Mouse (Mus musculus): ENCODE results near the gene Mif4gd. TPM values are rescaled to one million over a fixed set of nuclear protein-coding genes. Genes with fewer than 3 reads are reported as not detected.
A peak's percentile ranks its signal among the peaks of the same experiment; 100 is the strongest.

Mif4gd gene
- total RNA-seq, 2 experiments from 2014 or later, result 19.5 to 22.5 TPM

DNA sequence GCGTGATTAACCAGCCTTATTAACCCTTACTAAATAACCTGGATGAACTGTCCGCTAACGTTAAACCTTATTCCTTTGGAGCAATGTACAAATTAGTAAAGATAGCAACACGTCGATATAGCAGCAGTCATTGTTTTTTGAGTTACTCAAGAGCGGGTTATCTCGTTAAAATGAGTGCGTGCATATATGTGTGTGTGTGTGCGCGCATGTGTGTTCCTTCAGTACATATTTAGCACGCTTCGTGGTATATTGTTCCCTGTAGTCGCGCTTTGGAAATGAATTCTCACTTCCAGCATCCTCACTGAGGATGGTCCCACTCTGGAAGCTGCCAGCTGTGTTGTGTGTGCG is 9.7 kb downstream of the Mif4gd start:
- no peak for DNase-seq (ENCODE audit: low spot score in 2 of 2)
- TF ChIP-seq CTCF (conservative IDR thresholded peaks at IDR 0.05), result no peak
- Histone ChIP-seq H3K27ac (peak overlapping the region; percentile 100), H3K4me3 (peak overlapping the region; percentile 99)

- no peak overlapping the region for H3K27ac ChIP-seq
- no peak overlapping the region for H3K4me3 ChIP-seq
- no peak for DNase-seq (ENCODE audit: low spot score in 2 of 2)
- TF ChIP-seq CTCF (conservative IDR thresholded peaks at IDR 0.05), result no peak
These were observed 11.6 kb downstream of the Mif4gd start for GRCm38 (mm10) chr11:115601174-115601573.

DNA sequence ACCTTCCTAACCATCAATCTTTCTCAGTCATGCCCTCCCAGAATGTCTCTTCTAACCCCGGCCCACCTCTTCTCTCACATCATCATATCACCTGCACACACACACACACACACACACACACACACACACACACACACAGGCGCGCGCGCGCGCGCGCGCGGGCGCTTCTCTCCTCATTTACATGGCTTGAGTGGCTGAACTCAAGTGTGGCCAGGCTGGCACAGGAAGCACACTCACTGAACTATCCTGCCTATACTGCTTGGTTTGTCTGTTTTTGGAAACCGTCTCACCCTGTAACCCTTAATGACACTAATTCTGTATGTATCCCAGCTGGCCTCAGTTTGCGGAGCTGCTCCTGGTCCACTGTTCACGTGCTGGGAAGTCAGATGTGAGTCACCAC is 12.0 kb downstream of the Mif4gd start:
- DNase-seq (ENCODE audit: low spot score in 2 of 2), result no peak
- no peak for TF ChIP-seq CTCF (conservative IDR thresholded peaks at IDR 0.05)
- no peak overlapping the region for H3K27ac ChIP-seq
- H3K4me3 ChIP-seq, result no peak overlapping the region

DNA sequence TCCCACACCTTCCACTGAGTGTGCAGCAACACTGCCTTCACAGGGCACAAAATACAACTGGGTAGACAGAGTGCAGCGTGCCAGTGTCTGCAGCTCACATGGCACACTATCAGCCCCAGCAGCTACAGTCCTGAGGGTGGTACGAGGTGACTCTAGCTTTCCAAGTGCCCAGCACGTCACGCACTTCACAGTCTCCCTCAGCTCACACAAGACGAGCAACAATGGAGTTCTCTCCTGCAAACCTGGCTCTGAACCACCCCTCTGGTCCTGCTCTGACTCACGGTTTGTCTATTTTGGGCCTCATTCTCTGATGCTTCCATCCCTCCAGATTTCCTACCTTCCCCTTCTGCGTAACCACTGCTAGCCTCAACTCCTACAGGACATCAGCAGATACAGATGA is 13.0 kb downstream of the Mif4gd start:
- DNase-seq (ENCODE audit: low spot score in 2 of 2), result no peak

GRCm38 (mm10) chr11:115598309-115598708 is 14.5 kb downstream of the Mif4gd start:
- no peak for DNase-seq (ENCODE audit: low spot score in 2 of 2)
- H3K27ac ChIP-seq, result no peak overlapping the region
- TF ChIP-seq CTCF (conservative IDR thresholded peaks at IDR 0.05), result no peak
- no peak overlapping the region for H3K4me3 ChIP-seq

More for the DNA sequence above, 13.0 kb downstream of the Mif4gd start:
- 0 out of 2 replicates have a peak overlapping the region, but pooled peaks have one; percentile 5 for H3K27ac ChIP-seq
- H3K4me3 ChIP-seq, result no peak overlapping the region
- no peak; the same call in 1 of the 2 replicates for TF ChIP-seq CTCF (conservative IDR thresholded peaks at IDR 0.05)

DNA sequence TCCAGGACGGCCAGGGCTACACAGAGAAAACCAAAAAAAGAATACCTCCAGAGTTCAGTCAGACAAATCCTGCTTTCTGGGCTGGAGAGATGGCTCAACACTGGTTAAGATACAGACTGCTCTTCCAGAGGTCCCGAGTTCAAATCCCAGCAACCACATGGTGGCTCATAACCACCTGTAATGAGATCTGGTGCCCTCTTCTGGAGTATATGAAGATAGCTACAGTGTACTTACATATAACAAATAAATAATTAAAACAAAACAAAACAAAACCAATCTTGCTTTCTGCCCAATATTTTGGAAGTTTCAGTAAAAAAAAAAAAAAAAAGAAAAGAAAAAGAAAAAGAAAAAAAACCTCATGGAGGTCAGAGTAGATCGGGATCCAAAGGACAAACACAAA is 17.6 kb downstream of the Mif4gd start:
- peak; percentile 59 for TF ChIP-seq CTCF (conservative IDR thresholded peaks at IDR 0.05)
- Histone ChIP-seq H3K27ac (no peak overlapping the region), H3K4me3 (no peak overlapping the region)
- DNase-seq (ENCODE audit: low spot score in 2 of 2), result no peak

GRCm38 (mm10) chr11:115590526-115591075 is 22.2 kb downstream of the Mif4gd start:
- Histone ChIP-seq H3K4me3 (no peak overlapping the region), H3K27ac (no peak overlapping the region)
- 0 out of 2 replicates have a peak, but pooled peaks have one; percentile 7 for TF ChIP-seq CTCF (conservative IDR thresholded peaks at IDR 0.05)
- DNase-seq (ENCODE audit: low spot score in 2 of 2), result no peak

DNA sequence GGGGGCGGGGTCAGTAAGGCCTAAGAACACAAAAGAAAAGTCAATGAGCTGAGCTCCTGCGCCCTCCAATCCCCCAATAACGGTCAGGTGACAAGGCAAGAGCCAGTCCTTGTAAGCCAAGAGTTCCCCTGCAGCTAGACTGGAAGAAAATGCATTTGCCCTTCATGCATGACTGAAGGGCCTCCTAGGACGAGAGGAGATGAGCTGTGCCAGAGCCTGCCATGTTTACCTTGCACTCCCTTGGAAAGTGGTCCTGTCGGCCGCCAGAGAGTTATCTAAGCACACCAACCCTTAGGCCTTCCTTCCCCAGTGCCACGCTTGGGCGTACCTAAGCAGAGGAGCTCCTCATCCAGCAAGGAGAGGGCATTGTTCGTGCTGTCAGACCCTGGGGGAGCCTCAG is 24.8 kb downstream of the Mif4gd start:
- no peak for TF ChIP-seq CTCF (conservative IDR thresholded peaks at IDR 0.05)
- H3K27ac ChIP-seq, result no peak overlapping the region
- no peak for DNase-seq (ENCODE audit: low spot score in 2 of 2)
- no peak overlapping the region for H3K4me3 ChIP-seq

DNA sequence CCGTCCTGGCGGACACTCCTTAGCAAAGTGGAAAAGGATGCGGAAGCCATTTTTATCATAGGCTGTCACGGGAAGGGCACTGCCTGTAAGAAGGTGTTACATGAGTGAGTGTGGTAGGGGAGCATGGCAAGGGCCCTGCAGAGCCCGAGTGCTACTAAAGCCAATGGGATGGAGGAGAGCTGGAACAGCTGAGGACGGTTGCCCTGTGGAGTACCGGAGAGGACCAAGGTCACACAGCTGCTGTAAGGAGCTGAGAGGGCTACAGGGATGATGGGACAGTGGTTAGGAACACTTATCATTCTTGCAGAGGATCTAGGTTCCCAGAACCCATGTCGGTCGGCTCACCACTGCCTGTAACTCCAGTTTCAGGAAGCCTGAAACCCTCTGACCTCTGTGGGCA is 26.4 kb downstream of the Mif4gd start:
- Histone ChIP-seq H3K27ac (no peak overlapping the region), H3K4me3 (no peak overlapping the region)
- DNase-seq (ENCODE audit: low spot score in 2 of 2), result no peak
- TF ChIP-seq CTCF (conservative IDR thresholded peaks at IDR 0.05), result no peak

DNA sequence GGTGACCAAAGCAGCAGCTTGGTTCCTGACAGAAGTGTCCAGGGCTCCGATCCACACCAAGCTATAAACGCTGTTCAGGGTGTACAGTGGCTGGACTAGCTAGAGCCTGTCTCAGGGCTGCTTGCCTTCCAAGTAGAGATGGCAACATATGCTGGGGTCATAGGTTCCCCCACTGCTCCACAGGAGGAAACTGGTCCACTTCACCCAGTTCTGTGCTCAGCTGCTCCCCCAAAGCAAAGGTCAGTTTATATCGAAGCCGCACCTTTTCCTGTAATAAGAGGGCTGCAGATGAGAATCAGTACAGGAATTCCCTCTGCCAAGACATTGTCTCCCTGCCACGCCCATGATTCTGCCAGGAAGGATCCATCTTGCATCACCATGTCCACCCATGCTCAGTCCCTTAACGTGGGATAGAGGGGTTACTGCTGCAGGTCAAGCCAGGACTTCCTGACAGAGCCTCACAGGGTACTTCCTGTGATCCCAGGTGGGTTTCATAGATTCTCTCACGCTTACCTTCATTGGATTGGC is 27.1 kb downstream of the Mif4gd start:
- no peak overlapping the region for H3K27ac ChIP-seq
- no peak overlapping the region for H3K4me3 ChIP-seq
- DNase-seq (ENCODE audit: low spot score in 2 of 2), result no peak
- TF ChIP-seq CTCF (conservative IDR thresholded peaks at IDR 0.05), result no peak

DNA sequence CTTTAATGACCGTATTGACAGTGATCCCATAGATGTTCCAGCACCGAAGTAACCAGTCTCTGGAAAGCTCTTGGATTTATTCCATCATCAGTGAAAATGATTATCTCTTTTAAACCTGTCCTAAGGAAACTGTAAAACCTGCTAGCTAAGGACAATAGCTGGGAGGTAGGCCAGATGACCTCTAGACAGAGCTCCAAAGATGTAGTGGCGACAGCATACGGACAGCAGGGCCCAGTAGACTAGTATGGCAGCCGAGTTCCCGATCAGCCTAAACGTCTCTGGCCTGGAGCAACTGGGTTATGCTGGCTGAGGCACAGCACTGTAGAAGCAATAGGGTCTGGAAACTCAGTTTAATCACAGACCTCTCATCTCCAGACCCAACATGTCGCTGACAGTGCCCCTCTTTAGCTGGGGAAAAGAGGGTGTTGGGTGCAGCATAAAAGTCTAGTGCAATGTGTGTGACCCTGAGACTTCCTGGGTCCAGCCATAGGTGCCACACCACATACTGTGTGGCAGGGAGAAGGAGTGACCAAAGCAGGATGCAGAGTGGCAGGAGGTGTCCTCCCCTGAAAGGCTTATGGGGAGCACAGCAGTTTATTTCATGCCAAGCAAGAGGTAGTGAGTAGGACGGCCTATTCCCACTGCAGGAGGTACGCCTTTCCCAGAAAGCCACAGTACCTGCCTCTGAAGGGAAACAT is 28.2 kb downstream of the Mif4gd start:
- Histone ChIP-seq H3K4me3 (no peak overlapping the region), H3K27ac (peak overlapping the region; percentile 19; the same call in 1 of the 2 replicates)
- DNase-seq (ENCODE audit: low spot score in 2 of 2), result no peak
- no peak for TF ChIP-seq CTCF (conservative IDR thresholded peaks at IDR 0.05)

GRCm38 (mm10) chr11:115582913-115583606 is 29.7 kb downstream of the Mif4gd start:
- no peak for DNase-seq (ENCODE audit: low spot score in 2 of 2)

GRCm38 (mm10) chr11:115579080-115579479 is 33.7 kb downstream of the Mif4gd start:
- no peak for DNase-seq (ENCODE audit: low spot score in 2 of 2)
- Histone ChIP-seq H3K27ac (no peak overlapping the region), H3K4me3 (no peak overlapping the region)
- TF ChIP-seq CTCF (conservative IDR thresholded peaks at IDR 0.05), result no peak

More at GRCm38 (mm10) chr11:115582913-115583606, 29.7 kb downstream of the Mif4gd start:
- no peak for TF ChIP-seq CTCF (conservative IDR thresholded peaks at IDR 0.05)
- Histone ChIP-seq H3K4me3 (no peak overlapping the region), H3K27ac (peak overlapping the region; percentile 19; the same call in 1 of the 2 replicates)
